Mouse (Mus musculus) NIH3T3 (cell line): Measurements from ENCODE around the gene Fkbp3.
"Not testable (repeated sequence)": the region's sequence is repeated elsewhere in the genome, so short reads cannot be mapped to it uniquely, and the experiment has no call there.

Experiments
- DNase-seq: peaks from one replicate; pipeline ENCODE4 v3.0.0-alpha.2; 2012; ENCODE audit warnings: low read depth

Gene Fkbp3

GRCm38 (mm10) chr12:65073611-65074178 lies at the start of gene Fkbp3:
Gene Fkbp3 (minus strand): TSS chr12:65074007.
- DNase-seq, result peak; percentile 99

- DNase-seq, result no peak
Measured at GRCm38 (mm10) chr12:65119451-65119850, 45.6 kb upstream of the Fkbp3 start.

GRCm38 (mm10) chr12:65118968-65119367 lies 45.2 kb upstream of the Fkbp3 start:
- no peak for DNase-seq

GRCm38 (mm10) chr12:65114978-65115377 lies 41.2 kb upstream of the Fkbp3 start:
- not testable (repeated sequence) for DNase-seq

- DNase-seq, result no peak
Measured at GRCm38 (mm10) chr12:65113925-65114324, 40.1 kb upstream of the Fkbp3 start.

- no peak for DNase-seq
Measured at GRCm38 (mm10) chr12:65112811-65113210, 39.0 kb upstream of the Fkbp3 start.

GRCm38 (mm10) chr12:65111503-65111902 lies 37.7 kb upstream of the Fkbp3 start:
- DNase-seq, result no peak

GRCm38 (mm10) chr12:65108746-65109145 lies 34.9 kb upstream of the Fkbp3 start:
- no peak for DNase-seq

- DNase-seq, result no peak
Measured at GRCm38 (mm10) chr12:65076906-65077305, 3.1 kb upstream of the Fkbp3 start.

GRCm38 (mm10) chr12:65075733-65076310 lies 2.0 kb upstream of the Fkbp3 start:
- peak; percentile 36 for DNase-seq

- peak; percentile 95 for DNase-seq
Measured at GRCm38 (mm10) chr12:65075085-65075732, 1.4 kb upstream of the Fkbp3 start, which contains the start of gene Fancm. Gene Fancm (plus strand): TSS chr12:65075603.

- DNase-seq, result peak; percentile 18
Measured at GRCm38 (mm10) chr12:65074651-65075050, 844 bp upstream of the Fkbp3 start.

- no peak for DNase-seq
Measured at GRCm38 (mm10) chr12:65072911-65073610, 746 bp downstream of the Fkbp3 start.

GRCm38 (mm10) chr12:65068409-65068808 lies 5.4 kb downstream of the Fkbp3 start:
- peak; percentile 66 for DNase-seq

- DNase-seq, result no peak
Measured at GRCm38 (mm10) chr12:65066234-65066633, 7.6 kb downstream of the Fkbp3 start.

GRCm38 (mm10) chr12:65065241-65065640 lies 8.6 kb downstream of the Fkbp3 start:
- DNase-seq, result peak; percentile 44

GRCm38 (mm10) chr12:65061082-65061481 lies 12.7 kb downstream of the Fkbp3 start:
- DNase-seq, result peak; percentile 4

- no peak for DNase-seq
Measured at GRCm38 (mm10) chr12:65058203-65058602, 15.6 kb downstream of the Fkbp3 start.

- no peak for DNase-seq
Measured at GRCm38 (mm10) chr12:65048799-65049198, 25.0 kb downstream of the Fkbp3 start.

GRCm38 (mm10) chr12:65037546-65037937 lies 36.3 kb downstream of the Fkbp3 start:
- DNase-seq, result peak; percentile 78

GRCm38 (mm10) chr12:65036892-65037545 lies 36.8 kb downstream of the Fkbp3 start:
- DNase-seq, result peak; percentile 17

- DNase-seq, result peak; percentile 97
Measured at GRCm38 (mm10) chr12:65036190-65036870, 37.5 kb downstream of the Fkbp3 start, which contains the start of gene Prpf39. Gene Prpf39 (plus strand): TSS chr12:65036333.
